Mouse (Mus musculus): ENCODE measurements at regions not wholly inside any gene's neighbourhood (a gene's known extent, or its start where the extent isn't known, plus 50 kb on each side); places are given as distances from the start of the nearest gene placed in this dataset.

GRCm38 (mm10) chr1:76505150-76505549, 959.1 kb downstream of the Slc4a3 start:
- Histone ChIP-seq H3K9me3 (ENCODE audit: control insufficient read depth, low read length) (no peaks in the 10 kb centered on the region), H3K36me3 (ENCODE audit: control insufficient read depth, insufficient read depth, low read length) (no peaks in the 10 kb centered on the region), H3K9ac (ENCODE audit: low read length) (no peak overlapping the region), H3K27ac (replicated peaks) (no peak overlapping the region), H3K4me2 (replicated peaks; ENCODE audit: low read depth) (no peak overlapping the region), H3K27me3 (ENCODE audit: control insufficient read depth, insufficient read depth, low read length) (no peaks in the 10 kb centered on the region), H3K4me1 (replicated peaks; ENCODE audit: control insufficient read depth, insufficient read depth) (no peaks in the 10 kb centered on the region), H3K4me3 (ENCODE audit: low read depth, low read length) (no peak overlapping the region)
- TF ChIP-seq EP300 (optimal IDR thresholded peaks at IDR 0.05) (no peak), CTCF (IDR thresholded peaks at IDR 0.05; ENCODE audit: low read depth) (no peak)
- ATAC-seq (ENCODE audit: low FRiP score, low TSS enrichment) = no peak
- DNase-seq (ENCODE audit: low spot score) = no peak

GRCm38 (mm10) chr1:76508821-76509220, 962.8 kb downstream of the Slc4a3 start:
- ATAC-seq (ENCODE audit: low FRiP score, low TSS enrichment) = no peak
- 100% methylated on average over 1 of the region's 1 CpGs for WGBS

GRCm38 (mm10) chr1:76509486-76509885, 963.4 kb downstream of the Slc4a3 start:
- DNase-seq (ENCODE audit: low spot score) (no peak), ATAC-seq (ENCODE audit: low FRiP score, low TSS enrichment) (no peak)
- Histone ChIP-seq H3K9ac (ENCODE audit: low read length) (no peak overlapping the region), H3K27me3 (ENCODE audit: control insufficient read depth, insufficient read depth, low read length) (no peaks in the 10 kb centered on the region), H3K4me3 (ENCODE audit: low read depth, low read length) (no peak overlapping the region), H3K27ac (replicated peaks) (no peak overlapping the region), H3K36me3 (ENCODE audit: control insufficient read depth, insufficient read depth, low read length) (no peaks in the 10 kb centered on the region), H3K4me1 (replicated peaks; ENCODE audit: control insufficient read depth, insufficient read depth) (no peaks in the 10 kb centered on the region), H3K4me2 (replicated peaks; ENCODE audit: low read depth) (no peak overlapping the region), H3K9me3 (ENCODE audit: control insufficient read depth, low read length) (no peaks in the 10 kb centered on the region)
- no peak for TF ChIP-seq EP300 (optimal IDR thresholded peaks at IDR 0.05)
- TF ChIP-seq CTCF (IDR thresholded peaks at IDR 0.05; ENCODE audit: low read depth) = no peak
- 89% methylated on average over 3 of the region's 3 CpGs for WGBS

More at GRCm38 (mm10) chr1:76508821-76509220, 962.8 kb downstream of the Slc4a3 start:
- no peaks in the 10 kb centered on the region for H3K27me3 ChIP-seq (ENCODE audit: control insufficient read depth, insufficient read depth, low read length)
- no peak overlapping the region for H3K9ac ChIP-seq (ENCODE audit: low read length)
- H3K4me2 ChIP-seq (replicated peaks; ENCODE audit: low read depth) = no peak overlapping the region
- no peaks in the 10 kb centered on the region for H3K9me3 ChIP-seq (ENCODE audit: control insufficient read depth, low read length)
- no peak overlapping the region for H3K4me3 ChIP-seq (ENCODE audit: low read depth, low read length)
- no peak for TF ChIP-seq CTCF (IDR thresholded peaks at IDR 0.05; ENCODE audit: low read depth)
- TF ChIP-seq EP300 (optimal IDR thresholded peaks at IDR 0.05) = no peak
- H3K4me1 ChIP-seq (replicated peaks; ENCODE audit: control insufficient read depth, insufficient read depth) = no peaks in the 10 kb centered on the region
- H3K27ac ChIP-seq (replicated peaks) = no peak overlapping the region
- DNase-seq (ENCODE audit: low spot score) = no peak
- H3K36me3 ChIP-seq (ENCODE audit: control insufficient read depth, insufficient read depth, low read length) = no peaks in the 10 kb centered on the region

DNA sequence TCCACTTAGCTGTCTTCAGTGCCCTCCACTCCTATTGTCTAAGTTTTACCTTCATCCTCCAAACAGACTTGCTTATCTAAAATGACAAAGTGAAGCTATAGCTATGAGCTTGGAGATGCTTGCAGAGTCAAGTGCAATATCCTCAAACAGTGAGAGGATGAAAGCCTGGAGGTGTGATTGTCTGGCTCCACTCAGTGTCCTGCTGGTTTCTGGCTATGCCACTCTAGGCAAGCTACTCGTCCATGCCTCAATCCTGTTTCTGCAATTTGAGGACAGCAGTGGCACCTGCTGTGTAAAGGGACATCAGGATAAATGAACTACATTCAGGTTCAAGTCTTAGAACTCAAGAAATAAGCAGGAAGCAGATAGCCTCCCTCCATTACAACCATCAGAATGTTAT, 966.1 kb downstream of the Slc4a3 start:
- no peak for ATAC-seq (ENCODE audit: low FRiP score, low TSS enrichment)
- H3K4me1 ChIP-seq (replicated peaks; ENCODE audit: control insufficient read depth, insufficient read depth) = no peaks in the 10 kb centered on the region
- no peaks in the 10 kb centered on the region for H3K9me3 ChIP-seq (ENCODE audit: control insufficient read depth, low read length)
- no peak overlapping the region for H3K9ac ChIP-seq (ENCODE audit: low read length)
- TF ChIP-seq CTCF (IDR thresholded peaks at IDR 0.05; ENCODE audit: low read depth) (no peak), EP300 (optimal IDR thresholded peaks at IDR 0.05) (no peak)
- DNase-seq (ENCODE audit: low spot score) = no peak
- no peaks in the 10 kb centered on the region for H3K36me3 ChIP-seq (ENCODE audit: control insufficient read depth, insufficient read depth, low read length)
- WGBS = 71% methylated on average over 1 of the region's 1 CpGs
- no peaks in the 10 kb centered on the region for H3K27me3 ChIP-seq (ENCODE audit: control insufficient read depth, insufficient read depth, low read length)
- H3K4me2 ChIP-seq (replicated peaks; ENCODE audit: low read depth) = no peak overlapping the region
- H3K27ac ChIP-seq (replicated peaks) = no peak overlapping the region
- no peak overlapping the region for H3K4me3 ChIP-seq (ENCODE audit: low read depth, low read length)

- H3K27me3 ChIP-seq (ENCODE audit: control insufficient read depth, insufficient read depth, low read length) = no peaks in the 10 kb centered on the region
- H3K9me3 ChIP-seq (ENCODE audit: control insufficient read depth, low read length) = no peaks in the 10 kb centered on the region
- TF ChIP-seq CTCF (IDR thresholded peaks at IDR 0.05; ENCODE audit: low read depth) (no peak), EP300 (optimal IDR thresholded peaks at IDR 0.05) (no peak)
- H3K27ac ChIP-seq (replicated peaks) = no peak overlapping the region
- H3K4me1 ChIP-seq (replicated peaks; ENCODE audit: control insufficient read depth, insufficient read depth) = no peaks in the 10 kb centered on the region
- WGBS = 85% methylated on average over 2 of the region's 2 CpGs
- no peaks in the 10 kb centered on the region for H3K36me3 ChIP-seq (ENCODE audit: control insufficient read depth, insufficient read depth, low read length)
- no peak overlapping the region for H3K4me3 ChIP-seq (ENCODE audit: low read depth, low read length)
- no peak for DNase-seq (ENCODE audit: low spot score)
- ATAC-seq (ENCODE audit: low FRiP score, low TSS enrichment) = no peak
- no peak overlapping the region for H3K4me2 ChIP-seq (replicated peaks; ENCODE audit: low read depth)
- no peak overlapping the region for H3K9ac ChIP-seq (ENCODE audit: low read length)
Measured at GRCm38 (mm10) chr1:76513490-76513889, 967.4 kb downstream of the Slc4a3 start.

DNA sequence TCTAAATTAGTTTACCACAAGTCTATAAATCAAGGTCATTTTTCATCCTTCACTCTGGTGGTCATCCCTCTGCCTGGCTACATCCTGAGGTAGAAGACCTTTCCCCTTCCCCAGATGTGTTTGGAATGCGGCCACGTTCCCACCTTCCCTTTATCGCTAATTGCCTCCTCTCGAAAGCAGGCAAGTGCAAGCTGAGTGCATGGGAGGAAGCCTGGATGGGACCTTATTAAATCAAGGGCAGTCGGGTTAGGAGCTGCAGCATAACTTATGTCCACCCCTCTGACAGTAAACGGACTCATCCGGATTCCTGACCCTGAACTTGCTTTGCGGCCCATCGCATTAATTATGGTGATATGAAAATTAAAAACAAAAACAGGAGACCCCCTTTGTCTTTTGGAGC, 983.5 kb downstream of the Slc4a3 start:
- Histone ChIP-seq H3K4me1 (replicated peaks; ENCODE audit: control insufficient read depth, insufficient read depth) (no peaks in the 10 kb centered on the region), H3K36me3 (ENCODE audit: control insufficient read depth, insufficient read depth, low read length) (no peaks in the 10 kb centered on the region), H3K9ac (ENCODE audit: low read length) (no peak overlapping the region), H3K27ac (replicated peaks) (no peak overlapping the region), H3K4me2 (replicated peaks; ENCODE audit: low read depth) (no peak overlapping the region), H3K27me3 (ENCODE audit: control insufficient read depth, insufficient read depth, low read length) (no peaks in the 10 kb centered on the region), H3K4me3 (ENCODE audit: low read depth, low read length) (no peak overlapping the region), H3K9me3 (ENCODE audit: control insufficient read depth, low read length) (no peaks in the 10 kb centered on the region)
- DNase-seq (ENCODE audit: low spot score) = no peak
- no peak for ATAC-seq (ENCODE audit: low FRiP score, low TSS enrichment)
- WGBS = 57% methylated on average over 9 of the region's 9 CpGs
- TF ChIP-seq EP300 (optimal IDR thresholded peaks at IDR 0.05) (no peak), CTCF (IDR thresholded peaks at IDR 0.05; ENCODE audit: low read depth) (no peak)

Data from stomach, postnatal 0 days (tissue).